Mouse (Mus musculus): ENCODE results near the gene Irs3. TPM values are rescaled to one million over a fixed set of nuclear protein-coding genes. Genes with fewer than 3 reads are reported as not detected.

Irs3 gene
- polyA plus RNA-seq, 1 experiment, result 0.79 TPM

- peaks cover 7% of the 10 kb centered on the region for H3K4me1 ChIP-seq (ENCODE audit: control insufficient read depth, insufficient read depth, insufficient read length)
- DNase-seq (ENCODE audit: low read depth in 1 of 2, low spot score in 2 of 2), result no peak
- TF ChIP-seq POLR2A (IDR thresholded peaks at IDR 0.05; ENCODE audit: low read depth, low read length), result no peak
- no peak for TF ChIP-seq CTCF (IDR thresholded peaks at IDR 0.05; ENCODE audit: extremely low read depth, insufficient read depth, insufficient read length, insufficient replicate concordance)
- 96% methylated on average over 8 of the region's 8 CpGs for WGBS
- H3K27ac ChIP-seq (ENCODE audit: insufficient read depth, low read length), result no peak overlapping the region
- no peaks in the 10 kb centered on the region for H3K36me3 ChIP-seq (ENCODE audit: control insufficient read depth, insufficient read depth, low read length)
- H3K27me3 ChIP-seq (ENCODE audit: control insufficient read depth, insufficient read depth, low read length), result no peaks in the 10 kb centered on the region
- no peak overlapping the region for H3K4me3 ChIP-seq (ENCODE audit: extremely low read depth, insufficient read depth, insufficient read length)
Observed at GRCm38 (mm10) chr5:137674786-137675185, 29.3 kb upstream of the Irs3 start.

- 88% methylated on average over 6 of the region's 6 CpGs for WGBS
- Histone ChIP-seq H3K4me3 (ENCODE audit: extremely low read depth, insufficient read depth, insufficient read length) (no peak overlapping the region), H3K27ac (ENCODE audit: insufficient read depth, low read length) (peak overlapping the region; percentile 28; the same call in 1 of the 2 replicates), H3K36me3 (ENCODE audit: control insufficient read depth, insufficient read depth, low read length) (no peaks in the 10 kb centered on the region), H3K27me3 (ENCODE audit: control insufficient read depth, insufficient read depth, low read length) (no peaks in the 10 kb centered on the region), H3K4me1 (ENCODE audit: control insufficient read depth, insufficient read depth, insufficient read length) (peaks cover 7% of the 10 kb centered on the region)
- DNase-seq (ENCODE audit: low read depth in 1 of 2, low spot score in 2 of 2), result no peak
- no peak for TF ChIP-seq CTCF (IDR thresholded peaks at IDR 0.05; ENCODE audit: extremely low read depth, insufficient read depth, insufficient read length, insufficient replicate concordance)
Observed at GRCm38 (mm10) chr5:137673015-137673414, 27.5 kb upstream of the Irs3 start.

DNA sequence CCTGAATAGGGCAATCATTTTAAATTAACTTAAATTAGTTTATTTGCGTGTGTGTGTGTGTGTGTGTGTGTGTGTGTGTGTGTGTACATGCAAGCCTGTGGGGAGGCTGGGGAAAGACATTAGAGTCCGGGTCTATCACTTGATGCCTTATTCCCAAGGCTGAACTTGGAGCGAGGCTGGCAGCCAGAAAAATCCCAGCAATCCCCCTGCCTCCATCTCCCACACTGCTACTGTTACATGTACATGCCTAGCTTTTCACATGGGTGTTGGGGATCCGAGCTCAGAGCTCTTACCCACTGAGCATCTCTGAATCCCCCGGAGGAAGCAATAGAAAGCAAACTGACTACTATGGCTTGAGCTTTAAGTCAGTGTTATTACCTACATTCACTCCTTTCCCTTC, 26.8 kb upstream of the Irs3 start:
- Histone ChIP-seq H3K27ac (ENCODE audit: insufficient read depth, low read length) (peak overlapping the region; percentile 28; the same call in 1 of the 2 replicates), H3K4me3 (ENCODE audit: extremely low read depth, insufficient read depth, insufficient read length) (no peak overlapping the region)

DNA sequence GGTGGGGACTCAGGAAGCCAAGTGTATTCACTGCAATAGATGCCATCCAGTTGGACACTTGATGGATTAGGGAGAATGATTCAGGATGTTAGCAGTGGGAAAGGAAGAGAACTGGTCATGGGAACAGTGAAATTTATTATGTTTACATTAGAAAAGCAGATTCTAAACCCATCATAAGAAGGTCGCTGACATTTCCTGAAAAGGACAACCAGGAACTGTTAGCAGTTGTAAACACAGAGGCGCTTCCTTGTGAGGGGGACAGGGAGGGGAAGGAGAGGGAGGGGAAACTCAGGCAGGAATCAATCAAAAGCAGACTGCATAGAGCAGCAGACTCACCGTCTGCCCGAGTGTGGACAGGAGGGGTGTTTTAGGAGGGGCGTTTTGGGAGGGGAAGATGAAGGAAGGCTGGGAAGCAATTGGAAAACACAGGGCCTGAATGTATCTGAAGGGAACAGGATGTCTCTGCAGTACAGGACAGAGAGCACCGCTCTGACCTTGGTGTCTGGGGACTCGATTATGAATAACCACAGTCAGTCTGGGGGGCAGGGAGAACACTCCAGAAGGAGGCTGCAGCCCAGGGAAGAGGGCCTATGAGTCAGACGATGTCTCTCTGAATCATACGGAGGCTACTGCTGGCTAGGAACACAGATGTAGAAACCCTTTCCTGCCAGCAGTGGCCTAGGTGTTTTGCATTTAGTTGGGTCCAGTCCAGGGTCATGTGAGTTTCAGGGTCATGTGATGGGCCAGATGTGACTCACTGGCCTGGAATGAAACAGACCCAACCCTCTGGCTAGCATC, 26.1 kb upstream of the Irs3 start:
- H3K4me1 ChIP-seq (ENCODE audit: control insufficient read depth, insufficient read depth, insufficient read length), result peaks cover 7% of the 10 kb centered on the region
- no peaks in the 10 kb centered on the region for H3K27me3 ChIP-seq (ENCODE audit: control insufficient read depth, insufficient read depth, low read length)
- TF ChIP-seq POLR2A (IDR thresholded peaks at IDR 0.05; ENCODE audit: low read depth, low read length) (no peak), CTCF (IDR thresholded peaks at IDR 0.05; ENCODE audit: extremely low read depth, insufficient read depth, insufficient read length, insufficient replicate concordance) (no peak)
- DNase-seq (ENCODE audit: low read depth in 1 of 2, low spot score in 2 of 2), result no peak
- peak overlapping the region; percentile 17 for H3K27ac ChIP-seq (ENCODE audit: insufficient read depth, low read length)
- WGBS, result 17% methylated on average over 9 of the region's 9 CpGs
- H3K36me3 ChIP-seq (ENCODE audit: control insufficient read depth, insufficient read depth, low read length), result peaks cover 3% of the 10 kb centered on the region
- H3K4me3 ChIP-seq (ENCODE audit: extremely low read depth, insufficient read depth, insufficient read length), result no peak overlapping the region

More for the DNA sequence above, 26.8 kb upstream of the Irs3 start:
- Histone ChIP-seq H3K27me3 (ENCODE audit: control insufficient read depth, insufficient read depth, low read length) (no peaks in the 10 kb centered on the region), H3K4me1 (ENCODE audit: control insufficient read depth, insufficient read depth, insufficient read length) (peaks cover 7% of the 10 kb centered on the region), H3K36me3 (ENCODE audit: control insufficient read depth, insufficient read depth, low read length) (no peaks in the 10 kb centered on the region)
- 84% methylated on average over 5 of the region's 5 CpGs for WGBS
- no peak for TF ChIP-seq CTCF (IDR thresholded peaks at IDR 0.05; ENCODE audit: extremely low read depth, insufficient read depth, insufficient read length, insufficient replicate concordance)
- TF ChIP-seq POLR2A (IDR thresholded peaks at IDR 0.05; ENCODE audit: low read depth, low read length), result no peak
- no peak for DNase-seq (ENCODE audit: low read depth in 1 of 2, low spot score in 2 of 2)

- 91% methylated on average over 1 of the region's 1 CpGs for WGBS
Observed at GRCm38 (mm10) chr5:137670240-137670639, 24.7 kb upstream of the Irs3 start.

GRCm38 (mm10) chr5:137668971-137669370, 23.5 kb upstream of the Irs3 start:
- WGBS, result 95% methylated on average over 10 of the region's 10 CpGs
- no peak for TF ChIP-seq CTCF (IDR thresholded peaks at IDR 0.05; ENCODE audit: extremely low read depth, insufficient read depth, insufficient read length, insufficient replicate concordance)
- no peak for TF ChIP-seq POLR2A (IDR thresholded peaks at IDR 0.05; ENCODE audit: low read depth, low read length)
- peaks cover 7% of the 10 kb centered on the region for H3K36me3 ChIP-seq (ENCODE audit: control insufficient read depth, insufficient read depth, low read length)
- H3K4me1 ChIP-seq (ENCODE audit: control insufficient read depth, insufficient read depth, insufficient read length), result peaks cover 7% of the 10 kb centered on the region
- H3K27ac ChIP-seq (ENCODE audit: insufficient read depth, low read length), result no peak overlapping the region
- no peak overlapping the region for H3K4me3 ChIP-seq (ENCODE audit: extremely low read depth, insufficient read depth, insufficient read length)
- no peaks in the 10 kb centered on the region for H3K27me3 ChIP-seq (ENCODE audit: control insufficient read depth, insufficient read depth, low read length)
- DNase-seq (ENCODE audit: low read depth in 1 of 2, low spot score in 2 of 2), result no peak

More at GRCm38 (mm10) chr5:137670240-137670639, 24.7 kb upstream of the Irs3 start:
- Histone ChIP-seq H3K27me3 (ENCODE audit: control insufficient read depth, insufficient read depth, low read length) (no peaks in the 10 kb centered on the region), H3K4me1 (ENCODE audit: control insufficient read depth, insufficient read depth, insufficient read length) (peaks cover 7% of the 10 kb centered on the region), H3K4me3 (ENCODE audit: extremely low read depth, insufficient read depth, insufficient read length) (no peak overlapping the region), H3K27ac (ENCODE audit: insufficient read depth, low read length) (no peak overlapping the region), H3K36me3 (ENCODE audit: control insufficient read depth, insufficient read depth, low read length) (peaks cover 7% of the 10 kb centered on the region)
- DNase-seq (ENCODE audit: low read depth in 1 of 2, low spot score in 2 of 2), result no peak
- TF ChIP-seq CTCF (IDR thresholded peaks at IDR 0.05; ENCODE audit: extremely low read depth, insufficient read depth, insufficient read length, insufficient replicate concordance), result no peak
- TF ChIP-seq POLR2A (IDR thresholded peaks at IDR 0.05; ENCODE audit: low read depth, low read length), result no peak

DNA sequence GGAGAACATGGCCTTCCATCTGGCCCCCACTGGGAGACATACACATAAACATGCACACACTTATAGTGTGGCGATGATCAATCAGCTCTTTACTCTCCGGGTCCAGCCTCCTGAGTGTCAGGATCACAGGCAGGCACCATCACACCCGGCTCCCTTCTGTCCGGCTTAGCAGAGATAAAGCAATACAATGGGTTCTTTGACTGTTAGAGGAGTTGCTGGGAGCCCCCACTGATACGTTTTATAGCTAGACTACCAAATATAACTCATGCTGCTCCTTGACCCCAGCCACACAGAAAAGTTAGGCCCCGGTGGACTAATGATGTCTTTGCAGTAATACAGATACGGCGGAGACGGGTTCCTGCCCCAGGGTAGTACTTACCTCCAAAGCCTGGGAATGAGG, 17.5 kb upstream of the Irs3 start:
- peaks cover 20% of the 10 kb centered on the region for H3K36me3 ChIP-seq (ENCODE audit: control insufficient read depth, insufficient read depth, low read length)
- H3K27me3 ChIP-seq (ENCODE audit: control insufficient read depth, insufficient read depth, low read length), result no peaks in the 10 kb centered on the region
- H3K4me1 ChIP-seq (ENCODE audit: control insufficient read depth, insufficient read depth, insufficient read length), result no peaks in the 10 kb centered on the region; the same call in 1 of the 2 replicates
- 97% methylated on average over 9 of the region's 9 CpGs for WGBS
- H3K27ac ChIP-seq (ENCODE audit: insufficient read depth, low read length), result no peak overlapping the region
- no peak for DNase-seq (ENCODE audit: low read depth in 1 of 2, low spot score in 2 of 2)
- TF ChIP-seq POLR2A (IDR thresholded peaks at IDR 0.05; ENCODE audit: low read depth, low read length) (no peak), CTCF (IDR thresholded peaks at IDR 0.05; ENCODE audit: extremely low read depth, insufficient read depth, insufficient read length, insufficient replicate concordance) (no peak)
- no peak overlapping the region for H3K4me3 ChIP-seq (ENCODE audit: extremely low read depth, insufficient read depth, insufficient read length)
